Mouse (Mus musculus) midbrain, embryonic 12.5 days (tissue): ENCODE measurements at regions not wholly inside any gene's neighbourhood (a gene's known extent, or its start where the extent isn't known, plus 50 kb on each side); places are given as distances from the start of the nearest gene placed in this dataset.

ENCODE experiments used
- ATAC-seq: fragments of 200-750 bp; cut with Nextera tagmentation; 2 replicates; pipeline ENCODE4 v1.8.0; 2017; ENCODE audit warnings: low read depth, moderate TSS enrichment, moderate library complexity; ENCODE audit not compliant: low FRiP score
- H3K27ac ChIP-seq: fragments of 300-500 bp; sonication (generic); replicated peaks from 2 replicates; pipeline ENCODE4 v1.5.1; 2016; ENCODE audit warnings: mild to moderate bottlenecking
- H3K27me3 ChIP-seq: fragments of 300-500 bp; sonication (generic); 2 replicates; pipeline ENCODE4 v1.6.1; 2016; ENCODE audit warnings: mild to moderate bottlenecking
- H3K36me3 ChIP-seq: fragments of 300-500 bp; sonication (generic); 2 replicates; pipeline ENCODE4 v1.6.1; 2016
- H3K4me1 ChIP-seq: fragments of 300-500 bp; sonication (generic); 2 replicates; pipeline ENCODE4 v1.6.1; 2016
- H3K4me2 ChIP-seq: fragments of 300-500 bp; sonication (generic); replicated peaks from 2 replicates; pipeline ENCODE4 v1.6.1; 2016; ENCODE audit warnings: mild to moderate bottlenecking, moderate library complexity
- H3K4me3 ChIP-seq: fragments of 300-500 bp; sonication (generic); 2 replicates; pipeline ENCODE4 v1.5.1; 2016; ENCODE audit warnings: mild to moderate bottlenecking
- H3K9ac ChIP-seq: fragments of 300-500 bp; sonication (generic); replicated peaks from 2 replicates; pipeline ENCODE4 v1.6.1; 2016; ENCODE audit warnings: mild to moderate bottlenecking, moderate library complexity
- H3K9me3 ChIP-seq: fragments of 300-500 bp; sonication (generic); 2 replicates; pipeline ENCODE4 v1.6.1; 2016; ENCODE audit warnings: mild to moderate bottlenecking
- WGBS: fragments of 180-500 bp; shearing (Covaris S2); methylation state at CpG from one replicate; pipeline ENCODE4 v1.1.7; 2016; 5-methylcytosine and 5-hydroxymethylcytosine counted together

DNA sequence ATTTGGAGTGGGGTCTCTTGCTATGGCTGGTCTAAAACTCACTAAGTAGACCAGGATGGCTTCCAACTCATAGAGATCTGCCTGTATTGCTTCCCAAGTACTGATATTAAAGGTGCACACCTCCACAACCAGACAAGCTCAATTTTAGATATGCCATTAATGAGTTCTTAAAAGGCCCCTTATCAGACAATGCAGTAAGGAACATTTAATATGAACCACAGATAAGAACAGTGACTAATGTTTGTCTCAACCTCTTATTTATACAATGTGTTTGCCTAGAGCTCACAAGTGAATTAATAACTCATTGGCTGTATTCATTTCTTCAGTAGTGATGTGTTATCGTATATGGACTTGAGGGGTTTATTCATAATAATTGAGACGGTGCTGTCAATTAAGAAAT is 234.7 kb downstream of the Gm11361 start:
- Histone ChIP-seq H3K27me3 (no peaks in the 10 kb centered on the region), H3K4me3 (no peak overlapping the region), H3K27ac (no peak overlapping the region), H3K36me3 (no peaks in the 10 kb centered on the region), H3K9me3 (no peaks in the 10 kb centered on the region), H3K4me1 (no peaks in the 10 kb centered on the region), H3K9ac (no peak overlapping the region), H3K4me2 (no peak overlapping the region)
- WGBS, result 89% methylated on average over 2 of the region's 2 CpGs
- no peak for ATAC-seq

DNA sequence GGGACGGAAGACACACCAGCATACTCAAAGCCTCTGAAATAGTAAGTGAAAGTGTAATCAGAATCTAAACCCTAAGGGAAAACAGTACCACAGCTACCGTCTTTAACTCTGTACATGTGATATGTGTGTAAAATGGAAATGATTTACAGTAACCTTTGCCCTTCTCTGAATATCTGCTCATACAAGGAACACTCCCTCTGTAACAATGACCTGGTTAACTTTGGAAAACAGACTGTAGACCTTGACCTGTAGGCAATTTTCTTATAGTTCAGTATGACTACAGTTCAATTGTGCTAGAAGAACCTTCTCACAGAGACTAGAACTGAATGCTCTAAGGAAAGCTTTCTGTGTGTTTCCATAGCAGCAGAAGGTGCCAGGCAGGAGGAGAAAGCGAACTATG is 226.4 kb downstream of the Gm11361 start:
- H3K27ac ChIP-seq, result no peak overlapping the region
- H3K4me3 ChIP-seq, result no peak overlapping the region
- H3K4me1 ChIP-seq, result 0 out of 2 replicates have a peak, but pooled peaks cover 9% of the 10 kb centered on the region
- no peaks in the 10 kb centered on the region for H3K36me3 ChIP-seq
- no peaks in the 10 kb centered on the region for H3K27me3 ChIP-seq
- ATAC-seq, result no peak
- 86% methylated on average over 3 of the region's 3 CpGs for whole genome bisulfite sequencing
- H3K4me2 ChIP-seq, result no peak overlapping the region
- H3K9ac ChIP-seq, result no peak overlapping the region
- H3K9me3 ChIP-seq, result no peaks in the 10 kb centered on the region

DNA sequence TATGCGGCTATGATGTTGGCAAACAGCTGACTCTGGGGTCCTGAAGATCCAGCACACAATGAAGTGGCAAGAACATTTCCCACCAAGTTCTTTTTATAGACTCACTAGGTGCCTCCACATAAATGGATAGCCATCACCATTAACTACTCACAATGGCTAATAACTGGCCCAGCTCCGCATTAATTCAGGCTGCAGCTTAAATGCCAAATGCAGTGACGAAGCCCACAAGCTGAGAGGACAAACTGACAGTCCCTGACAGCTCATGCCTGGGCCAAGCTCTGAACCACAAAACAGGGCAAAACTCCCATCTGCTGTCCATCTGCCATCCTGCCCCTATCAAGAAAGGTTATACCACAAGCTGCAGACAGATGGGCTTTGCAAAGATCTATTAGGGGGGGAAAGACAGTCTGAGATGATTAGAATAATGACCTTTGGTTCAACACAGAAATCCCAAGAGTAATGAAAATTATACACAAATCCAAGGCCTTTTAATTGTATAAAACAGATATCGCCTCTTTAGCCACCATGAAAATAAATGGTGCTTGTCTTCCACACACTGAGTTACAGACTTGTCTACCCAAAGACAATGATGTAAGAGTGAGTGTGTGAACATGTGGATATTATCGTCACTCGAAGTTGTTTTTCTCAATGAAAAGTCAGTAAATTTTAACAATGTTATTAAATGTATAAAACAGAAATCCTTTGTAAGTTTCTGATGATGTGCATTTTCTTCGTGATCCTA is 224.1 kb downstream of the Gm11361 start:
- Histone ChIP-seq H3K9me3 (no peaks in the 10 kb centered on the region), H3K27me3 (no peaks in the 10 kb centered on the region), H3K4me1 (0 out of 2 replicates have a peak, but pooled peaks cover 9% of the 10 kb centered on the region), H3K36me3 (0 out of 2 replicates have a peak, but pooled peaks cover 6% of the 10 kb centered on the region), H3K9ac (no peak overlapping the region), H3K4me2 (no peak overlapping the region), H3K4me3 (no peak overlapping the region), H3K27ac (peak overlapping the region; percentile 63; the same call in 1 of the 2 replicates)
- 66% methylated on average over 7 of the region's 7 CpGs for WGBS
- peak; percentile 90 for ATAC-seq

DNA sequence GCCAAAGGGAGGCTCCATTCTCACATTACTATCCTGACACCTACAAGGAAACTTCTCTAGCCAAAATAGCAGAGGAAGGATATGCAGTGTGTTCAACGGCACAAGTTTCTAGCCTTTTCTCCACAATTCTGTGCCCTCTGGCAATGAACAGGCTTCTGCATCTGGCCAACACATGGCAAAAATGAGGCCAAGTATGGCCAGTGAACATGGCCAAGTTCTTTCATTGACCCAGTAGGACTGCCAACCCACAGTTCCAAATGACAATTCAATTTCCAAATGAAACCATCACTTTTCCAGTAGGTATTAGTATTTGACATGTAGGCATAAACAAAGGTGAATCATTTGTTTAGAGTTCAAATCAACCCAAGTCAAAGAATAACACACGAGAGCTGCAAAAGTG is 208.8 kb downstream of the Gm11361 start:
- no peak overlapping the region for H3K9ac ChIP-seq
- no peaks in the 10 kb centered on the region for H3K27me3 ChIP-seq
- H3K4me1 ChIP-seq, result no peaks in the 10 kb centered on the region
- no peak overlapping the region for H3K4me3 ChIP-seq
- 88% methylated on average over 2 of the region's 2 CpGs for WGBS
- H3K9me3 ChIP-seq, result no peaks in the 10 kb centered on the region
- no peak overlapping the region for H3K27ac ChIP-seq
- no peak for ATAC-seq
- H3K4me2 ChIP-seq, result no peak overlapping the region
- H3K36me3 ChIP-seq, result no peaks in the 10 kb centered on the region

DNA sequence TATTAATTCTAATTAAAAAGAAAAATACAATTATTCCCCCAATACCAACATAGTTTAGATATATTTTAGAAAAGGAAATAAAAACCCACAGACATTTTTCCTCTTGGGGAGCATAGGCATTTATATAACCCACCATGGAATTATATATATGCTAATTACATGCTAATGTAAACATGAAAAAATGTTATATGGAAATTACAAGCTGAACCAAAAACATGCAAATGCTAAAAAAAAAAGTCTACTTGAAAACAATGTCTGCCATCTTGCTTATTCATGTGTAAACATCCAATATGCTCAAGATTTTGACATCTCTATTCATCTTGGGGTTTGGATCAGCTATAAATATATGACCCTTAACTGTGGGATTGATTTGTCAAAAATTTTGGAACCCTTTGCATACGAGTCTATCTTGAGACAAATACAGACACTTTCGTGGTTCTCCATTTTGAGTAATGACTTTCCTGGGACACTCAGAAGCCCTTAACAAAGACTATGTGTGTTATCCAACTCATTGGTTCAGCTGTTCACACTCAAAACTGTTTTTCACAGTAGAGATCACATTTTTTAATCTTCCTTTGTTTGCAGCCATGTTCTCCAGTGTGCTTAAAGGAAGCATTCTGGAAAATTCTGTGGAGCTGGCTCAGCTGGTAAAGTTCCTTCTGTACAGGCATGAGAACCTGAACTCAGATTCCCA is 208.0 kb downstream of the Gm11361 start:
- no peak for ATAC-seq
- 84% methylated on average over 2 of the region's 2 CpGs for WGBS

DNA sequence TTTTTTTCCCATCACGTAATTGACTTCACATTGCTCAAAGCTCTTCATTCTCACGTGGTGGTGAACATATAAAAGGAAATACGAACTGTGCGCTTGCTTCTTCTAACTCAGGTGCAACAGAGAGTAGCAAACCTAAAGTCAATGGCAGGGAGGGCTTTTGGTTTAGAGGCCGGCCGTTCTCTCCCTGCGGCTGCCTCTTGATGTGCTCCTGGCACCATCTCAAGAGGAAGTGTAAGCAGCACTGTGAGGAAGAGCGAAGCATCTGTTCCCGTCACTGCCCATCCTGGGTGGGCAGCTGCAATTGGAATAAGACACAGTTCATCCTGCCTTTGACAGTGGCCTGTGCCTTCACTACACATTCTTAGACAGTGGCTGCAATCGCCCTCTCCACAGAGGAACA is 204.0 kb downstream of the Gm11361 start:
- H3K27ac ChIP-seq, result no peak overlapping the region
- no peak overlapping the region for H3K9ac ChIP-seq
- no peak overlapping the region for H3K4me3 ChIP-seq
- H3K36me3 ChIP-seq, result peaks cover 6% of the 10 kb centered on the region; the same call in 1 of the 2 replicates
- no peaks in the 10 kb centered on the region for H3K9me3 ChIP-seq
- 94% methylated on average over 10 of the region's 10 CpGs for WGBS
- H3K4me1 ChIP-seq, result no peaks in the 10 kb centered on the region
- H3K27me3 ChIP-seq, result no peaks in the 10 kb centered on the region
- no peak for ATAC-seq
- no peak overlapping the region for H3K4me2 ChIP-seq

More for the DNA sequence above, 208.0 kb downstream of the Gm11361 start:
- H3K9me3 ChIP-seq, result no peaks in the 10 kb centered on the region
- H3K27me3 ChIP-seq, result no peaks in the 10 kb centered on the region
- H3K4me3 ChIP-seq, result no peak overlapping the region
- no peaks in the 10 kb centered on the region for H3K4me1 ChIP-seq
- no peak overlapping the region for H3K27ac ChIP-seq
- H3K9ac ChIP-seq, result no peak overlapping the region
- peaks cover 2% of the 10 kb centered on the region; the same call in 1 of the 2 replicates for H3K36me3 ChIP-seq
- H3K4me2 ChIP-seq, result no peak overlapping the region

DNA sequence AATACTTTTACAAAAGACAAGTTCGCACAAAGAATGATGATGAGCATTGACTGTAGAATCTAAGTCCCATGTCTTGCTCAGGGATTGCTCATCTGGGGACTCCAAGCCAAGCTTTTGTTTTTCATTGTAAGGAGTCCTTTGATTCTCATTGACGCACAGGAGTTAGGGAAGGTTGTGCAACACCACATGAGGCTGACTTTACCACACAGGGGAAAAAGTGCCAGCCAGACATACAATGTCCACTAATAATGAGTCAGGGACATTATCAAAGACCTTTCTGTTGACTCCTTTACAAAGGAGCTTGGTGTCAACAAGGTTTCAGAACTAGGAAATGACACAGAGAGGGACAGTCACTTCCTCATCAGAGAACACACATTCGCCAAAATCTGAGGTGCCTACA is 200.1 kb downstream of the Gm11361 start:
- no peak overlapping the region for H3K27ac ChIP-seq
- no peak for ATAC-seq
- WGBS, result 91% methylated on average over 3 of the region's 3 CpGs

DNA sequence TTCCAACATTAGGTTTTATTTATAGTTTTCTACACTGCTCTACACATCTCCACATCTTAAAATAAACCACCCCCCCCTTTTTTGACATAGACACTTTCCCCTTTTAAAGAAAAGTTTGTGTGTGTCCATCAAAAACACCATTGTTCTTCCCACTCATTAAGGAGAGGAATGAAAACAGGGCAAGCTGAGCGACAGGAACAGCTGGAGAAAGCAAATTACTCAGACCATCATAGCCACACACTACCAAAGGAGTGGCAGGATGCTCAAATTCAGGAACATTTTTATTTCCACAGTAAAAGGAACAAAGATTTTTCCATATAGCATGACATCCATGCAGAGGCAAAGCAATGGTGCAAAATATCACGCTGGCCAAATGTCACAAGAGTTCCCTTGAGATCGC is 198.6 kb downstream of the Gm11361 start:
- WGBS, result 95% methylated on average over 3 of the region's 3 CpGs
- Histone ChIP-seq H3K4me3 (no peak overlapping the region), H3K9me3 (no peaks in the 10 kb centered on the region), H3K4me1 (peaks cover 15% of the 10 kb centered on the region), H3K27me3 (no peaks in the 10 kb centered on the region), H3K4me2 (no peak overlapping the region), H3K36me3 (peaks cover 6% of the 10 kb centered on the region; the same call in 1 of the 2 replicates), H3K27ac (no peak overlapping the region), H3K9ac (no peak overlapping the region)
- ATAC-seq, result no peak

More for the DNA sequence above, 200.1 kb downstream of the Gm11361 start:
- H3K27me3 ChIP-seq, result no peaks in the 10 kb centered on the region
- H3K4me3 ChIP-seq, result no peak overlapping the region
- no peak overlapping the region for H3K4me2 ChIP-seq
- no peak overlapping the region for H3K9ac ChIP-seq
- H3K9me3 ChIP-seq, result no peaks in the 10 kb centered on the region
- peaks cover 6% of the 10 kb centered on the region; the same call in 1 of the 2 replicates for H3K36me3 ChIP-seq
- H3K4me1 ChIP-seq, result peaks cover 7% of the 10 kb centered on the region; the same call in 1 of the 2 replicates

DNA sequence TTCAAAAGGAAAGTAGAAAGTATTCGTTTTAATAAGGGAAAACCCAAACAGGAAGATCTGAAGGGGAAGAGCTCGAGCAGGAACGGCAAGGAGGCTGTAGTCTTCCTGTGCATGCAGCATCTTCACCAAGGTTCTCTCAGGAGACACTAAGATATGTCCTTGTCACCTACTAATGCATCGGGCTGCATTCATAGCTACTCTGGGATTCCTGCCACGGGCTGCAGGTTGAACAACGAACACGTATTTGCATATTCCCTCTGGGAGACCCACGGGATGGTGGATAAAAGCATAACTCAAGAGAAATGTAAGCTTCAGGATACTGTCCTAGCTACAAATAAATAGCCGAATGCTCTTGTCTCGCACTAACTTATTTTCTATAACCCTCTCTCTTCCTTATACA is 197.7 kb downstream of the Gm11361 start:
- Histone ChIP-seq H3K9me3 (no peaks in the 10 kb centered on the region), H3K27ac (no peak overlapping the region), H3K4me1 (peaks cover 19% of the 10 kb centered on the region), H3K27me3 (no peaks in the 10 kb centered on the region), H3K9ac (no peak overlapping the region), H3K4me3 (no peak overlapping the region), H3K36me3 (peaks cover under 1% of the 10 kb centered on the region; the same call in 1 of the 2 replicates), H3K4me2 (no peak overlapping the region)
- 79% methylated on average over 10 of the region's 10 CpGs for WGBS
- no peak for ATAC-seq

DNA sequence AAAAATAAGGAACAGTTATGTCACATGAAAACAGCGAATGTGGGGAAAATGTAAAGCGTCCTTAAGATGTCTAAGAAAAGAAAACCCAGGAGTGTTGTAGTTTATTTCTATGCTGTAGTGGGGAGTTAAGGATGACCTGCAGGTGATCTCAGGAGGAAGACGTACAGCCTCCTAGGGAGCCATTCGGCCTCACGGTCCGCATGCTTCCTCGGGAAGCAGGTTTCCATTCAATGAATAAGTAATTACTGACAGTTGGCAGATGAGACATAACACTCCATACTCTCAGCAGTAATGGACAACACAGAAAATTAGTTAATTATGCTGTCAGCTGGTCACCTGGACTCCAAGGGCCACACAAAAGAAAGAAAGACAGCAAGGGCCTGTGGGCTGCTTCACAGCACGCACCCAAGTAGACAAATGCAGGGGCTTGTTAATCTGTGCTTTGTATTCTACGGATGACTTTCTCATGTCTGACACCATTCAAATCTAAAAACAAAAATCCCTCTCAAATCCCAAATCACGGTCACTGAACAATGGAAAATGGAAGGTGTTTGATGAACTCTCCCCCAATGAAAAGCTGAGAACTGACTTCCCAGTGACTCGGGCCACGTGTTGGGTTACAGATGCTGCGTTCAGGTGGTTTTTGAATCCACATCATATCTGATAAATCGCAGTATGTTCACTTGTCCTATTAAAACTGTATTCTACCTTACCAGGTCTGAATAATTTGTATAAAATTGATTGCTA is 193.5 kb downstream of the Gm11361 start:
- Histone ChIP-seq H3K27me3 (no peaks in the 10 kb centered on the region), H3K9ac (no peak overlapping the region), H3K9me3 (no peaks in the 10 kb centered on the region), H3K4me3 (no peak overlapping the region), H3K27ac (no peak overlapping the region), H3K4me1 (peaks cover 19% of the 10 kb centered on the region), H3K36me3 (no peaks in the 10 kb centered on the region), H3K4me2 (no peak overlapping the region)
- 36% methylated on average over 14 of the region's 14 CpGs for WGBS
- peak; percentile 52; the same call in 1 of the 2 replicates for ATAC-seq

DNA sequence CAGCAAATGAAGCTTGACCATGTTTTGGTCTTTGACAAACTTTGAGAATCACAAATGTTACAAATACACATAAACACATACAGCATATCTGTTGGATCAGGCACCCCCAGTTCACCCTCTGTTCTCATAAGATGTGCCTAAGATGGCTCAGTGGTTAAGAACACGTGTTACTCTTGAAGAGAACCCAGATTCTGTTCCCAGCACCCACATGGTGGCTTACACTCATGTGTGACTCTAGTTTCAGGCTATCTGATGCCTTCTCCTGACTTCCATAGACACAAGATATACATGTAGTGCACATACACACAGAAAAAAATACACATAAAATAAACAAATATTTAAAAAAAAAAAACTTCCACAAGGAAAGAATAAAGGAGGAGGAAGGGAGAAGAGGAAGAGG is 191.7 kb downstream of the Gm11361 start:
- Histone ChIP-seq H3K27me3 (no peaks in the 10 kb centered on the region), H3K27ac (no peak overlapping the region), H3K36me3 (no peaks in the 10 kb centered on the region), H3K4me1 (peaks cover 11% of the 10 kb centered on the region), H3K9ac (no peak overlapping the region), H3K4me3 (no peak overlapping the region), H3K9me3 (no peaks in the 10 kb centered on the region), H3K4me2 (no peak overlapping the region)
- no peak for ATAC-seq
- 90% methylated on average over 1 of the region's 1 CpGs for WGBS

DNA sequence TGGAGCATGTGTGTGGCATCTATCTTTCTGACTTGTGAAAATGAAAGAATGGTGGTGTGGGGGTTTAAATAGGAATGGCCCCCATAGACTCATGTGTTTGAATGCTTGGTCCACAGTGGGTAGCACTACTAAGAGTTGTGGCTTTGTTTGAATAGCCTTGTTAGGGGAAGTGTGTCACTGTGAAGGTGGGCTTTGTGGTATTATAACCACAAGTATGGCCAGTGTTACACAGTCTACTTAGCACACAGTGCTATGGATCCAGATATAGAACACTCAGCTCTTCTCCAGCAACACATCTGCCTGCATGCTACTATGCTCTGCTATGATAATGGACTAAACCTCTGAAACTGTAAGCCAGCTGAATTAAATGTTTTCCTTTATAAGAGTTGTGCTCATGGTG is 184.9 kb downstream of the Gm11361 start:
- H3K9ac ChIP-seq, result no peak overlapping the region
- no peak overlapping the region for H3K4me3 ChIP-seq
- H3K27ac ChIP-seq, result no peak overlapping the region
- no peak overlapping the region for H3K4me2 ChIP-seq
- no peaks in the 10 kb centered on the region for H3K27me3 ChIP-seq
- H3K9me3 ChIP-seq, result 0 out of 2 replicates have a peak, but pooled peaks cover 7% of the 10 kb centered on the region
- no peak for ATAC-seq
- no peaks in the 10 kb centered on the region for H3K4me1 ChIP-seq
- peaks cover 9% of the 10 kb centered on the region; the same call in 1 of the 2 replicates for H3K36me3 ChIP-seq
